Mouse (Mus musculus): ENCODE results near the gene Arhgap9. TPM values are rescaled to one million over a fixed set of nuclear protein-coding genes. Genes with fewer than 3 reads are reported as not detected.

Gene Arhgap9
- total and polyA plus RNA-seq, 3 experiments = 43.3 to 89.2 (median 54.8) TPM

GRCm38 (mm10) chr10:127349810-127350209 is 28.0 kb downstream of the Arhgap9 start:
- H3K4me1 ChIP-seq (ENCODE audit: insufficient read depth, low read depth, low read length) = peaks cover 17% of the 10 kb centered on the region
- no peaks in the 10 kb centered on the region for H3K36me3 ChIP-seq (replicated peaks)
- TF ChIP-seq CTCF (IDR thresholded peaks at IDR 0.05; ENCODE audit: low read depth, low read length) = no peak
- no peak for TF ChIP-seq TAL1 (conservative IDR thresholded peaks at IDR 0.05; ENCODE audit: low read depth, low read length)
- no peak for TF ChIP-seq POLR2AphosphoS5 (IDR thresholded peaks at IDR 0.05; ENCODE audit: insufficient replicate concordance, low read depth, low read length)
- no peak for TF ChIP-seq GATA2 (IDR thresholded peaks at IDR 0.05; ENCODE audit: borderline replicate concordance, low read depth, low read length)
- TF ChIP-seq GATA1 (IDR thresholded peaks at IDR 0.05; ENCODE audit: borderline replicate concordance, low read length) = no peak
- H3K9me3 ChIP-seq (replicated peaks) = peaks cover 4% of the 10 kb centered on the region
- no peak overlapping the region for H3K4me3 ChIP-seq (ENCODE audit: low read depth, low read length)
- H3K27me3 ChIP-seq (ENCODE audit: insufficient read depth, low read length) = peaks cover 47% of the 10 kb centered on the region
- ATAC-seq (ENCODE audit: extremely low read depth, insufficient number of reproducible peaks, low FRiP score, poor library complexity, severe bottlenecking) (no peak), DNase-seq (ENCODE audit: low spot score) (no peak)

DNA sequence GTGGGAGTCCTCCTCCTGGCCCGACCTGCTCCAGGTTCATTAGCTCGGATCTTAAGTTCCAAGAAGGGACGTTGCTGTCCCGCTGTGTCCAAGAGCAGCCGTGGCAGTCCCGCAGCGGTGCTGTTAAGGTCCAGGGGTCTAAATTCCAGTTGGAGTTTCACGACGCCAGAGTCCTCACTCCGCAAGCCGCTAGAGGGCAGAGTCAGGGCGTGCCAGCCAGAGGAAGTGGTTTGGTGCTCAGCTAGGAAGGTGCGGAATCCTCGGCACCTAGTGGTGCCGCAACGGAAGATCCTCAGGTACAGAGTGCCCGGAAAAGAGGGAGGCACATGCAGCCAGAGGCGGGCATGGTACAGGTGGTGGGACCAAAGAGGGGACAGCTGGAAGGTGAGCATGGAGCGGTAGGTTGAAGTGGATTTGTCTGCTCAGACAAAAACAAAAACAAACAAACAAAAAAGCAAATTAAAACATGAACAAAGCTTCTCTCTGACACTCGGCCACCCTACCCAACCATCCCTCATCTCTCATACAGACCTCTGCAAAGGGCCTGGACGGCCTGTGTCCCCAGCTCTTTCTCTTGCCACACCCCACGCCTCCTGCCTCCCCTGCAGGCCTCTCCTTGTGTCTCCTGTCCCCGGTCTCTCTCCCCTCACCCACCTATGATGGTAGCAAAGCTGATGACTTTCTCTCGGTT is 29.0 kb downstream of the Arhgap9 start:
- ATAC-seq (ENCODE audit: extremely low read depth, insufficient number of reproducible peaks, low FRiP score, poor library complexity, severe bottlenecking) (peak; percentile 57), DNase-seq (ENCODE audit: low spot score) (peak; percentile 64)
- Histone ChIP-seq H3K4me3 (ENCODE audit: low read depth, low read length) (peak overlapping the region; percentile 49; the same call in 1 of the 2 replicates), H3K9me3 (replicated peaks) (no peaks in the 10 kb centered on the region), H3K36me3 (replicated peaks) (no peaks in the 10 kb centered on the region), H3K4me1 (ENCODE audit: insufficient read depth, low read depth, low read length) (peaks cover 17% of the 10 kb centered on the region), H3K27me3 (ENCODE audit: insufficient read depth, low read length) (peaks cover 51% of the 10 kb centered on the region)
- TF ChIP-seq GATA2 (IDR thresholded peaks at IDR 0.05; ENCODE audit: borderline replicate concordance, low read depth, low read length) (no peak), GATA1 (IDR thresholded peaks at IDR 0.05; ENCODE audit: borderline replicate concordance, low read length) (no peak), POLR2AphosphoS5 (IDR thresholded peaks at IDR 0.05; ENCODE audit: insufficient replicate concordance, low read depth, low read length) (no peak), CTCF (IDR thresholded peaks at IDR 0.05; ENCODE audit: low read depth, low read length) (peak; percentile 58)

DNA sequence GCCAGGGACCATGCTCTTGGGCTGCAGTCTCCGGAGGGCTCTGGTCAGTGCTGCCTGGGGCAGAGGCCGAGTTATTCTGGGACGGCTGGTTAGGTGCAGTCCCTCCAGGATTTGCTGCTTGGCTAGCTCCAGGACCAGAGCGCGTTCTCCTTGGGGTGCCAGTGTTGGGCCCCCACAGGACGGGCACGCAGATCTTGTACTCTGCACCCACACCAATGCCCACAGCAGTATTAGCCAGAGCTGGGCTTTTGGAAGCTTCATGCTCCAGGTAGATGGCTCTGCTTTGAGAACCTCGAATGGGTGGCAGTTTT is 29.5 kb downstream of the Arhgap9 start:
- no peaks in the 10 kb centered on the region for H3K36me3 ChIP-seq (replicated peaks)
- no peak overlapping the region for H3K4me3 ChIP-seq (ENCODE audit: low read depth, low read length)
- peaks cover 17% of the 10 kb centered on the region for H3K4me1 ChIP-seq (ENCODE audit: insufficient read depth, low read depth, low read length)
- peaks cover 56% of the 10 kb centered on the region for H3K27me3 ChIP-seq (ENCODE audit: insufficient read depth, low read length)
- no peak for DNase-seq (ENCODE audit: low spot score)
- no peak for ATAC-seq (ENCODE audit: extremely low read depth, insufficient number of reproducible peaks, low FRiP score, poor library complexity, severe bottlenecking)
- H3K9me3 ChIP-seq (replicated peaks) = no peaks in the 10 kb centered on the region
- no peak for TF ChIP-seq TAL1 (conservative IDR thresholded peaks at IDR 0.05; ENCODE audit: low read depth, low read length)
- TF ChIP-seq GATA2 (IDR thresholded peaks at IDR 0.05; ENCODE audit: borderline replicate concordance, low read depth, low read length) = no peak
- no peak for TF ChIP-seq GATA1 (IDR thresholded peaks at IDR 0.05; ENCODE audit: borderline replicate concordance, low read length)
- TF ChIP-seq POLR2AphosphoS5 (IDR thresholded peaks at IDR 0.05; ENCODE audit: insufficient replicate concordance, low read depth, low read length) = no peak
- TF ChIP-seq CTCF (IDR thresholded peaks at IDR 0.05; ENCODE audit: low read depth, low read length) = no peak

DNA sequence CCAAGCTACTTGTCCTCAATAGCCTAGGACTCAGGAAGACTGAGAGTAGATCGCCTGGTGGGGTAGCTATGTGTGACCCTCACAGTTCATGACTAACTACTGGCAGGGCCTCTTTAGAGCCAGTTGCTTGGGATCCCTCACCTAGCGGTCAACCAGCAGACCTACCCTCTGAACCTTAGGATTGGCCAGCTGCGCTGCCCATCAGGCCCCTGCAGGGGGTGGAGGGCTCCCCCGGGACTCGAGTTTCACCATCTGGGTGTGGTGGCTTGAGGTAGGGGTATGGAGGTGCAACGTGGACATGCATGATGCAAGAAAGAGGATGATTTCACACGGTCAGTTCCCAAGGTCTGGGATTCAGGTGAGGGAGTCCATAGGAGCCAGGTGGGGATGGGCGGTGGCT is 30.0 kb downstream of the Arhgap9 start:
- no peak for ATAC-seq (ENCODE audit: extremely low read depth, insufficient number of reproducible peaks, low FRiP score, poor library complexity, severe bottlenecking)
- TF ChIP-seq CTCF (IDR thresholded peaks at IDR 0.05; ENCODE audit: low read depth, low read length) = no peak
- no peak overlapping the region for H3K4me3 ChIP-seq (ENCODE audit: low read depth, low read length)

GRCm38 (mm10) chr10:127352187-127352586 is 30.4 kb downstream of the Arhgap9 start:
- no peaks in the 10 kb centered on the region for H3K36me3 ChIP-seq (replicated peaks)
- ATAC-seq (ENCODE audit: extremely low read depth, insufficient number of reproducible peaks, low FRiP score, poor library complexity, severe bottlenecking) = no peak
- no peak overlapping the region for H3K4me3 ChIP-seq (ENCODE audit: low read depth, low read length)
- no peaks in the 10 kb centered on the region for H3K9me3 ChIP-seq (replicated peaks)
- H3K4me1 ChIP-seq (ENCODE audit: insufficient read depth, low read depth, low read length) = peaks cover 17% of the 10 kb centered on the region
- no peak for DNase-seq (ENCODE audit: low spot score)
- peaks cover 62% of the 10 kb centered on the region for H3K27me3 ChIP-seq (ENCODE audit: insufficient read depth, low read length)
- TF ChIP-seq GATA2 (IDR thresholded peaks at IDR 0.05; ENCODE audit: borderline replicate concordance, low read depth, low read length) = no peak
- no peak for TF ChIP-seq TAL1 (conservative IDR thresholded peaks at IDR 0.05; ENCODE audit: low read depth, low read length)
- TF ChIP-seq POLR2AphosphoS5 (IDR thresholded peaks at IDR 0.05; ENCODE audit: insufficient replicate concordance, low read depth, low read length) = no peak
- TF ChIP-seq GATA1 (IDR thresholded peaks at IDR 0.05; ENCODE audit: borderline replicate concordance, low read length) = no peak
- TF ChIP-seq CTCF (IDR thresholded peaks at IDR 0.05; ENCODE audit: low read depth, low read length) = no peak

More for the DNA sequence above, 30.0 kb downstream of the Arhgap9 start:
- Histone ChIP-seq H3K9me3 (replicated peaks) (no peaks in the 10 kb centered on the region), H3K36me3 (replicated peaks) (no peaks in the 10 kb centered on the region), H3K4me1 (ENCODE audit: insufficient read depth, low read depth, low read length) (peaks cover 17% of the 10 kb centered on the region), H3K27me3 (ENCODE audit: insufficient read depth, low read length) (peaks cover 58% of the 10 kb centered on the region)
- no peak for DNase-seq (ENCODE audit: low spot score)

- peaks cover 17% of the 10 kb centered on the region for H3K4me1 ChIP-seq (ENCODE audit: insufficient read depth, low read depth, low read length)
- ATAC-seq (ENCODE audit: extremely low read depth, insufficient number of reproducible peaks, low FRiP score, poor library complexity, severe bottlenecking) = no peak
- H3K36me3 ChIP-seq (replicated peaks) = no peaks in the 10 kb centered on the region
- no peak for DNase-seq (ENCODE audit: low spot score)
- TF ChIP-seq GATA1 (IDR thresholded peaks at IDR 0.05; ENCODE audit: borderline replicate concordance, low read length) = no peak
- TF ChIP-seq GATA2 (IDR thresholded peaks at IDR 0.05; ENCODE audit: borderline replicate concordance, low read depth, low read length) = no peak
- no peak for TF ChIP-seq CTCF (IDR thresholded peaks at IDR 0.05; ENCODE audit: low read depth, low read length)
- TF ChIP-seq POLR2AphosphoS5 (IDR thresholded peaks at IDR 0.05; ENCODE audit: insufficient replicate concordance, low read depth, low read length) = no peak
- no peak for TF ChIP-seq TAL1 (conservative IDR thresholded peaks at IDR 0.05; ENCODE audit: low read depth, low read length)
- no peak overlapping the region for H3K4me3 ChIP-seq (ENCODE audit: low read depth, low read length)
- H3K27me3 ChIP-seq (ENCODE audit: insufficient read depth, low read length) = peaks cover 68% of the 10 kb centered on the region
- no peaks in the 10 kb centered on the region for H3K9me3 ChIP-seq (replicated peaks)
Measured at GRCm38 (mm10) chr10:127352766-127353165, 31.0 kb downstream of the Arhgap9 start.
